Mouse (Mus musculus) liver, embryonic 14.5 days (tissue): ENCODE measurements at regions not wholly inside any gene's neighbourhood (a gene's known extent, or its start where the extent isn't known, plus 50 kb on each side); places are given as distances from the start of the nearest gene placed in this dataset.

Experiments used
- ATAC-seq: fragments of 200-750 bp; cut with Nextera tagmentation; 2 replicates; pipeline ENCODE4 v1.8.0; 2017; ENCODE audit warnings: moderate number of reproducible peaks, mild to moderate bottlenecking, moderate library complexity; ENCODE audit not compliant: insufficient read depth
- DNase-seq, 3 experiments: peaks; one replicate each; pipeline ENCODE4 v3.0.0-alpha.2; 2012 to 2013; ENCODE audit warnings: low read depth in 3 of 3, low spot score in 3 of 3
- H3K27ac ChIP-seq: fragments of 300-500 bp; sonication (generic); 2 replicates; pipeline ENCODE4 v1.5.1; 2014; ENCODE audit warnings: moderate library complexity, mild to moderate bottlenecking, control low read depth, inconsistent platforms
- H3K27me3 ChIP-seq: fragments of 300-500 bp; sonication (generic); 2 replicates; pipeline ENCODE4 v1.6.1; 2014; ENCODE audit warnings: mild to moderate bottlenecking, low read length, moderate library complexity; ENCODE audit not compliant: control insufficient read depth, insufficient read depth
- H3K36me3 ChIP-seq: fragments of 300-500 bp; sonication (generic); replicated peaks from 2 replicates; pipeline ENCODE4 v1.6.1; 2014; ENCODE audit warnings: low read depth; ENCODE audit not compliant: control insufficient read depth, insufficient read depth
- H3K4me1 ChIP-seq, 2 experiments: fragments of 200-500 bp in 1 of 2; fragments of 300-500 bp in 1 of 2; sonication (generic) in 1 of 2; replicated peaks; 2 replicates each; pipeline ENCODE4 v1.6.1; 2012 to 2014; ENCODE audit warnings: antibody characterized with exemption in 1 of 2, inconsistent platforms in 1 of 2, low read length in 1 of 2; ENCODE audit not compliant: control insufficient read depth in 2 of 2, insufficient read depth in 2 of 2
- H3K4me2 ChIP-seq: fragments of 300-500 bp; sonication (generic); 2 replicates; pipeline ENCODE4 v1.6.1; 2014; ENCODE audit warnings: low read depth, mild to moderate bottlenecking, control low read depth, moderate library complexity
- H3K4me3 ChIP-seq, 2 experiments: fragments of 200-500 bp in 1 of 2; fragments of 300-500 bp in 1 of 2; sonication (generic) in 1 of 2; 2 replicates each; pipeline ENCODE4 v1.5.1; 2012 to 2014; ENCODE audit warnings: low read depth in 2 of 2, low read length in 2 of 2, mild to moderate bottlenecking in 2 of 2, control low read depth in 1 of 2, inconsistent platforms in 1 of 2, moderate library complexity in 1 of 2; ENCODE audit not compliant: insufficient read depth in 1 of 2
- H3K9ac ChIP-seq: fragments of 300-500 bp; sonication (generic); replicated peaks from 2 replicates; pipeline ENCODE4 v1.6.1; 2014; ENCODE audit warnings: mild to moderate bottlenecking, control low read depth, moderate library complexity
- H3K9me3 ChIP-seq: fragments of 300-500 bp; sonication (generic); 2 replicates; pipeline ENCODE4 v1.6.1; 2016; ENCODE audit warnings: low read length, mixed read lengths; ENCODE audit not compliant: control insufficient read depth
- CTCF ChIP-seq: IDR thresholded peaks from 2 replicates; pipeline ENCODE4 v1.5.1; 2016; ENCODE audit warnings: antibody characterized with exemption, low read depth, control low read depth
- EP300 ChIP-seq: IDR thresholded peaks from 2 replicates; pipeline ENCODE4 v1.6.1; 2016; ENCODE audit warnings: antibody characterized with exemption, low read depth
- WGBS: fragments of 180-500 bp; shearing (Covaris S2); extraction: QIAGEN DNeasy Blood & Tissue Kit; methylation state at CpG from one replicate; pipeline ENCODE4 v1.1.7; 2014; ENCODE audit not compliant: insufficient replicate concordance; 5-methylcytosine and 5-hydroxymethylcytosine counted together

- DNase-seq (no peak), ATAC-seq (no peak)
- H3K4me1 ChIP-seq = no peaks in the 10 kb centered on the region
- H3K36me3 ChIP-seq = no peaks in the 10 kb centered on the region
- H3K27ac ChIP-seq = no peak overlapping the region
- no peak overlapping the region for H3K4me3 ChIP-seq
- TF ChIP-seq CTCF (no peak), EP300 (no peak)
- H3K9ac ChIP-seq = no peak overlapping the region
- H3K4me2 ChIP-seq = no peak overlapping the region
- H3K9me3 ChIP-seq = no peaks in the 10 kb centered on the region
- WGBS = 44% methylated on average over 7 of the region's 7 CpGs
- peaks cover 26% of the 10 kb centered on the region for H3K27me3 ChIP-seq
Observed at GRCm38 (mm10) chr4:55650186-55650585, 117.9 kb upstream of the Klf4 start.

- H3K9me3 ChIP-seq = no peaks in the 10 kb centered on the region
- H3K27me3 ChIP-seq = peaks cover 26% of the 10 kb centered on the region
- H3K4me1 ChIP-seq = no peaks in the 10 kb centered on the region
- no peak overlapping the region for H3K27ac ChIP-seq
- DNase-seq = no peak
- H3K36me3 ChIP-seq = no peaks in the 10 kb centered on the region
- no peak for ATAC-seq
- no peak overlapping the region for H3K4me2 ChIP-seq
- no peak overlapping the region for H3K4me3 ChIP-seq
- no peak overlapping the region for H3K9ac ChIP-seq
- WGBS = 54% methylated on average over 7 of the region's 7 CpGs
- TF ChIP-seq EP300 = no peak
- TF ChIP-seq CTCF = no peak
Observed at GRCm38 (mm10) chr4:55648376-55648775, 116.1 kb upstream of the Klf4 start.

- H3K36me3 ChIP-seq = no peaks in the 10 kb centered on the region
- TF ChIP-seq EP300 (no peak), CTCF (no peak)
- no peak overlapping the region for H3K4me3 ChIP-seq
- no peak overlapping the region for H3K4me2 ChIP-seq
- 58% methylated on average over 3 of the region's 3 CpGs for WGBS
- peaks cover 5% of the 10 kb centered on the region for H3K27me3 ChIP-seq
- no peaks in the 10 kb centered on the region for H3K9me3 ChIP-seq
- H3K4me1 ChIP-seq = no peaks in the 10 kb centered on the region
- no peak overlapping the region for H3K9ac ChIP-seq
- no peak for ATAC-seq
- H3K27ac ChIP-seq = no peak overlapping the region
- no peak for DNase-seq
Observed at GRCm38 (mm10) chr4:55645432-55645831, 113.2 kb upstream of the Klf4 start.

- Histone ChIP-seq H3K27me3 (no peaks in the 10 kb centered on the region), H3K4me1 (no peaks in the 10 kb centered on the region), H3K27ac (no peak overlapping the region), H3K4me3 (no peak overlapping the region), H3K36me3 (no peaks in the 10 kb centered on the region), H3K9me3 (no peaks in the 10 kb centered on the region), H3K4me2 (no peak overlapping the region), H3K9ac (no peak overlapping the region)
- TF ChIP-seq CTCF = no peak
- no peak for TF ChIP-seq EP300
- WGBS = 18% methylated on average over 2 of the region's 2 CpGs
- DNase-seq = no peak
- no peak for ATAC-seq
Observed at GRCm38 (mm10) chr4:55644895-55645294, 112.6 kb upstream of the Klf4 start.

- TF ChIP-seq EP300 = no peak
- no peak for TF ChIP-seq CTCF
- ATAC-seq = no peak
- Histone ChIP-seq H3K27me3 (no peaks in the 10 kb centered on the region), H3K4me3 (no peak overlapping the region), H3K4me2 (no peak overlapping the region), H3K9ac (no peak overlapping the region), H3K9me3 (no peaks in the 10 kb centered on the region), H3K36me3 (no peaks in the 10 kb centered on the region), H3K4me1 (no peaks in the 10 kb centered on the region), H3K27ac (no peak overlapping the region)
- WGBS = 69% methylated on average over 7 of the region's 7 CpGs
- no peak for DNase-seq
Observed at GRCm38 (mm10) chr4:55634946-55635511, 102.8 kb upstream of the Klf4 start.
